Mouse (Mus musculus) MEL (cell line): ENCODE measurements around the gene Crlf3. TPM values are rescaled to one million over a fixed set of nuclear protein-coding genes. Genes with fewer than 3 reads are reported as not detected.

ENCODE experiments used
- DNase-seq: peaks from one replicate; pipeline ENCODE4 v3.0.0; 2011; ENCODE audit warnings: low read depth, low spot score
- H3K27ac ChIP-seq: 2 replicates; pipeline ENCODE4 v1.5.1; 2012; ENCODE audit warnings: low read depth, mild to moderate bottlenecking, control low read depth, low read length, moderate library complexity; ENCODE audit not compliant: control insufficient read depth
- H3K27me3 ChIP-seq, 2 experiments: fragments of 150-350 bp in 1 of 2; sonication (generic) in 1 of 2; 2 replicates each; pipeline ENCODE4 v1.6.1; 2012; ENCODE audit warnings: low read length in 2 of 2, mild to moderate bottlenecking in 2 of 2, improper control_type of control experiment in 1 of 2, moderate library complexity in 1 of 2; ENCODE audit not compliant: insufficient read depth in 2 of 2, control insufficient read depth in 1 of 2
- H3K36me3 ChIP-seq, 2 experiments: 2 replicates each; pipeline ENCODE4 v1.6.1; 2012 to 2014; ENCODE audit warnings: low read length in 2 of 2, improper control_type of control experiment in 1 of 2, inconsistent platforms in 1 of 2, mild to moderate bottlenecking in 1 of 2; ENCODE audit not compliant: insufficient read depth in 2 of 2, control insufficient read depth in 1 of 2
- H3K4me1 ChIP-seq, 2 experiments: fragments of 150-350 bp in 1 of 2; sonication (generic) in 1 of 2; 2 replicates each; pipeline ENCODE4 v1.6.1; 2012; ENCODE audit warnings: low read length in 2 of 2, improper control_type of control experiment in 1 of 2, mild to moderate bottlenecking in 1 of 2; ENCODE audit not compliant: insufficient read depth in 2 of 2, control insufficient read depth in 1 of 2
- H3K4me3 ChIP-seq, 2 experiments: fragments of 150-350 bp in 1 of 2; sonication (generic) in 1 of 2; 2 replicates each; pipeline ENCODE4 v1.5.1; 2012; ENCODE audit warnings: low read depth in 2 of 2, low read length in 2 of 2, mild to moderate bottlenecking in 2 of 2, moderate library complexity in 2 of 2, control low read depth in 1 of 2, improper control_type of control experiment in 1 of 2; ENCODE audit not compliant: control insufficient read depth in 1 of 2, insufficient read depth in 1 of 2
- H3K79me2 ChIP-seq: 2 replicates; pipeline ENCODE4 v1.6.1; 2012; ENCODE audit warnings: mild to moderate bottlenecking, low read length, moderate library complexity; ENCODE audit not compliant: control insufficient read depth, poor library complexity, insufficient read depth
- H3K9ac ChIP-seq: 2 replicates; pipeline ENCODE4 v1.6.1; 2012; ENCODE audit warnings: low read depth, mild to moderate bottlenecking, control low read depth, low read length, moderate library complexity; ENCODE audit not compliant: control insufficient read depth, poor library complexity, severe bottlenecking
- H3K9me3 ChIP-seq: fragments of 150-350 bp; sonication (generic); replicated peaks from 2 replicates; pipeline ENCODE4 v1.6.1; 2012; ENCODE audit warnings: mild to moderate bottlenecking, low read length, improper control_type of control experiment, moderate library complexity; ENCODE audit not compliant: insufficient read depth
- BHLHE40 ChIP-seq: IDR thresholded peaks from 2 replicates; pipeline ENCODE4 v1.6.1; 2012; ENCODE audit warnings: low read depth, mild to moderate bottlenecking, inconsistent platforms, low read length, improper control_type of control experiment, borderline replicate concordance
- CHD2 ChIP-seq: IDR thresholded peaks from 2 replicates; pipeline ENCODE4 v1.6.1; 2011; ENCODE audit warnings: low read length, improper control_type of control experiment
- CTCF ChIP-seq, 3 experiments: IDR thresholded peaks in 2 of 3; conservative IDR thresholded peaks in 1 of 3; 2 replicates each; pipeline ENCODE4 v1.5.1; 2011 to 2012; ENCODE audit warnings: low read length in 3 of 3, low read depth in 2 of 3, mild to moderate bottlenecking in 2 of 3, improper control_type of control experiment in 1 of 3, inconsistent platforms in 1 of 3, mixed read lengths in 1 of 3, moderate library complexity in 1 of 3; ENCODE audit not compliant: control insufficient read depth in 1 of 3, insufficient read depth in 1 of 3, poor library complexity in 1 of 3, severe bottlenecking in 1 of 3
- ELF1 ChIP-seq: IDR thresholded peaks from 2 replicates; pipeline ENCODE4 v1.6.1; 2014; ENCODE audit warnings: low read depth, mild to moderate bottlenecking, inconsistent platforms, low read length, improper control_type of control experiment, moderate library complexity
- ETS1 ChIP-seq: IDR thresholded peaks from 2 replicates; pipeline ENCODE4 v1.6.1; 2012; ENCODE audit warnings: low read depth, mild to moderate bottlenecking, inconsistent platforms, low read length, improper control_type of control experiment, moderate library complexity
- GABPA ChIP-seq: IDR thresholded peaks from 2 replicates; pipeline ENCODE4 v1.6.1; 2012; ENCODE audit warnings: low read depth, mild to moderate bottlenecking, inconsistent platforms, low read length, improper control_type of control experiment, moderate library complexity
- GATA1 ChIP-seq: IDR thresholded peaks from 2 replicates; pipeline ENCODE4 v1.6.1; 2011; ENCODE audit warnings: low read depth, low read length, improper control_type of control experiment
- HCFC1 ChIP-seq: IDR thresholded peaks from 2 replicates; pipeline ENCODE4 v1.6.1; 2012; ENCODE audit warnings: low read depth, mild to moderate bottlenecking, inconsistent platforms, low read length, improper control_type of control experiment, moderate library complexity
- KAT2A ChIP-seq: conservative IDR thresholded peaks from 2 replicates; pipeline ENCODE4 v1.6.1; 2012; ENCODE audit warnings: low read depth, low read length, improper control_type of control experiment, inconsistent platforms
- MAX ChIP-seq: IDR thresholded peaks from 2 replicates; pipeline ENCODE4 v1.6.1; 2011; ENCODE audit warnings: low read length, improper control_type of control experiment
- MAZ ChIP-seq: IDR thresholded peaks from 2 replicates; pipeline ENCODE4 v1.6.1; 2012; ENCODE audit warnings: low read depth, mild to moderate bottlenecking, inconsistent platforms, low read length, improper control_type of control experiment
- MXI1 ChIP-seq: IDR thresholded peaks from 2 replicates; pipeline ENCODE4 v1.6.1; 2011; ENCODE audit warnings: mild to moderate bottlenecking, low read depth, low read length, improper control_type of control experiment
- MYB ChIP-seq: IDR thresholded peaks from 2 replicates; pipeline ENCODE4 v1.6.1; 2011; ENCODE audit warnings: mild to moderate bottlenecking, low read depth, low read length, improper control_type of control experiment
- MYC ChIP-seq: IDR thresholded peaks from 2 replicates; pipeline ENCODE4 v1.6.1; 2011; ENCODE audit warnings: low read depth, mild to moderate bottlenecking, low read length, improper control_type of control experiment, moderate library complexity
- NELFE ChIP-seq: IDR thresholded peaks from 2 replicates; pipeline ENCODE4 v1.6.1; 2011; ENCODE audit warnings: low read depth, low read length, improper control_type of control experiment
- NRF1 ChIP-seq: IDR thresholded peaks from 2 replicates; pipeline ENCODE4 v1.6.1; 2014; ENCODE audit warnings: low read depth, mild to moderate bottlenecking, inconsistent platforms, low read length, improper control_type of control experiment, moderate library complexity; ENCODE audit not compliant: poor library complexity, insufficient read depth, severe bottlenecking
- POLR2A ChIP-seq, 2 experiments: IDR thresholded peaks; 2 replicates each; pipeline ENCODE4 v1.6.1; 2011 to 2012; ENCODE audit warnings: low read length in 2 of 2, mild to moderate bottlenecking in 2 of 2, control low read depth in 1 of 2, improper control_type of control experiment in 1 of 2, low read depth in 1 of 2, moderate library complexity in 1 of 2; ENCODE audit not compliant: control insufficient read depth in 1 of 2, insufficient read depth in 1 of 2, poor library complexity in 1 of 2
- POLR2AphosphoS2 ChIP-seq: IDR thresholded peaks from 2 replicates; pipeline ENCODE4 v1.6.1; 2011; ENCODE audit warnings: low read length, improper control_type of control experiment
- POLR2AphosphoS5 ChIP-seq: IDR thresholded peaks from 2 replicates; pipeline ENCODE4 v1.6.1; 2012; ENCODE audit warnings: low read depth, borderline replicate concordance, mild to moderate bottlenecking, inconsistent platforms, low read length, moderate library complexity, mixed read lengths
- RAD21 ChIP-seq: IDR thresholded peaks from 2 replicates; pipeline ENCODE4 v1.6.1; 2011; ENCODE audit warnings: mild to moderate bottlenecking, low read depth, low read length, improper control_type of control experiment
- RCOR1 ChIP-seq: IDR thresholded peaks from 2 replicates; pipeline ENCODE4 v1.6.1; 2012; ENCODE audit warnings: low read depth, mild to moderate bottlenecking, inconsistent platforms, low read length, improper control_type of control experiment
- SMC3 ChIP-seq: IDR thresholded peaks from 2 replicates; pipeline ENCODE4 v1.6.1; 2011; ENCODE audit warnings: low read depth, low read length, improper control_type of control experiment
- TAL1 ChIP-seq: IDR thresholded peaks from 2 replicates; pipeline ENCODE4 v1.6.1; 2012; ENCODE audit warnings: mild to moderate bottlenecking, inconsistent platforms, low read length, moderate library complexity, mixed read lengths
- TBP ChIP-seq: IDR thresholded peaks from 2 replicates; pipeline ENCODE4 v1.8.0; 2011; ENCODE audit warnings: low read depth, low read length, improper control_type of control experiment
- UBTF ChIP-seq: IDR thresholded peaks from 2 replicates; pipeline ENCODE4 v1.6.1; 2012; ENCODE audit warnings: low read depth, mild to moderate bottlenecking, inconsistent platforms, low read length, improper control_type of control experiment, moderate library complexity, borderline replicate concordance; ENCODE audit not compliant: insufficient read depth
- USF1 ChIP-seq: IDR thresholded peaks from 2 replicates; pipeline ENCODE4 v1.6.1; 2014; ENCODE audit warnings: low read depth, mild to moderate bottlenecking, inconsistent platforms, low read length, improper control_type of control experiment, moderate library complexity
- ZKSCAN1 ChIP-seq: IDR thresholded peaks from 2 replicates; pipeline ENCODE4 v1.6.1; 2012; ENCODE audit warnings: low read depth, mild to moderate bottlenecking, inconsistent platforms, low read length, improper control_type of control experiment, moderate library complexity
- ZMIZ1 ChIP-seq: IDR thresholded peaks from 2 replicates; pipeline ENCODE4 v1.6.1; 2012; ENCODE audit warnings: low read depth, mild to moderate bottlenecking, inconsistent platforms, low read length, improper control_type of control experiment, moderate library complexity
- ZNF384 ChIP-seq: IDR thresholded peaks from 2 replicates; pipeline ENCODE4 v1.6.1; 2012; ENCODE audit warnings: low read depth, mild to moderate bottlenecking, inconsistent platforms, low read length, improper control_type of control experiment
- polyA plus RNA-seq, 2 experiments: library from polyadenylated mRNA; stranded (reverse) in 1 of 2; unstranded in 1 of 2; fragments of >175 nt in 1 of 2; fragments of >200 nt in 1 of 2; gene quantifications; 2 replicates each; pipeline versions ENCODE4 v1.2.1 to v1.2.4; 2012; ENCODE audit warnings: low replicate concordance in 2 of 2, low read depth in 1 of 2; ENCODE audit not compliant: insufficient read length in 2 of 2, insufficient read depth in 1 of 2, missing spikeins in 1 of 2
- total RNA-seq: library from RNA; depleted of rRNA; stranded (reverse); fragments of 300-350 nt; gene quantifications from 2 replicates; pipeline ENCODE4 v1.2.3, GENCODE M21; 2012

Crlf3 gene
- total and polyA plus RNA-seq, 3 experiments: 71.7 to 107 TPM; not detected in 1

DNA sequence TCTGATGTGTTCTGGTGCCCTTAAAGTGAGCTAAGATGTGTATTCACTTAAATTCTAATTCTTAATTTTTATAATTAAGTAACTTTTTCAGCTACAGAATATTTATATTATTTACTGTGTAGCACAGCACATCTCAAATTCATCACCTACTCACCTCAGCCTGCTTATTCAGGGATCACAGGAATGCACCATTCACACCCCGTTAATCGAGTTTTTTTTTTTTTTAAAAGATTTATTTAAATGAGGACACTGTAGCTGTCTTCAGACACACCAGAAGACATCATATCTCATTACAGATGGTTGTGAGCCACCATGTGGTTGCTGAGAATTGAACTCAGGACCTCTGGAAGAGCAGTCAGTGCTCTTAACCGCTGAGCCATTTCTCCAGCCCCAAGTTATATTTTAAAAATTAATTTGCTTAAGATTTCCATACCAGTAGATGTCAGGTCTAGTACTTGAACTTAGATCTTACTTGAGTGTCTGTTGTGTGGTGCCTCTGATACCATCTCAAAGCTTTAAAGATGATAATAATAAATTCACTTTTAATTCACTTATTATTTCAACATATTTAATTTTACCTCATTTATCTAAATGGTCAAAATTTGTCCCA, 9.9 kb upstream of the Crlf3 start:
- Histone ChIP-seq H3K27me3 (no peaks in the 10 kb centered on the region), H3K36me3 (peaks cover 10 to 37% of the 10 kb centered on the region in 2 experiments), H3K79me2 (peaks cover 40% of the 10 kb centered on the region), H3K4me3 (peak overlapping the region; percentile 14 to 93; a peak in 3 of 4 replicates), H3K9me3 (no peaks in the 10 kb centered on the region), H3K27ac (no peak overlapping the region), H3K9ac (peak overlapping the region; percentile 96), H3K4me1 (peaks cover 15% of the 10 kb centered on the region in 2 experiments)
- no peak for DNase-seq
- TF ChIP-seq ZNF384 (peak; percentile 83), ETS1 (no peak), CHD2 (no peak), POLR2AphosphoS2 (no peak), HCFC1 (no peak), MAZ (no peak), RCOR1 (no peak), MYB (no peak), ELF1 (no peak), CTCF (IDR thresholded peaks at IDR 0.05 in 2 of 3, conservative IDR thresholded peaks at IDR 0.05 in 1 of 3; ENCODE audit: control insufficient read depth in 1 of 3, insufficient read depth in 1 of 3, low read depth in 2 of 3, low read length in 3 of 3, poor library complexity in 1 of 3, severe bottlenecking in 1 of 3) (no peak), ZKSCAN1 (no peak), GATA1 (0 out of 2 replicates have a peak, but pooled peaks have one; percentile 5), USF1 (no peak), NELFE (no peak), SMC3 (0 out of 2 replicates have a peak, but pooled peaks have one; percentile 4), MYC (no peak), MAX (no peak), BHLHE40 (no peak), TBP (peak; percentile 74), NRF1 (no peak)

DNA sequence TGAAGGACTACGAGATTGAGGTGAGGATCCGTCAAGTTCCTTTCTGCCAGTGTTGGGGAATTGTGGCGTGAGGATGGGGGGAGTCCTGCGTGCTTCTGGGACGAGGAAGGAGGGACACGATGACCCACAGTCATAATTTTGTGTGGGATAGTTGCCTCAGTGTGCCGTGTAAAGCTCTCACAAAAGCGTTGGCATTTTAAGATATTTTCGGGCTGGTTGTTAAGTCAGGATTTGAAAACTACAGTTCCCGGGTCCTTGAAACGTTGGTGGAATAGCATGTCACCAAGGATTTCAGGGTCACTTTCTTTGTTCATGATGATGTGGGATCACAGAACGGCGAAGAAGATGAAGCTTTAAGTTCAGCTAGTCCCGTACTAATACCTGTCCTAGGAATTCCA, 9.0 kb upstream of the Crlf3 start:
- peaks cover 3 to 42% of the 10 kb centered on the region in 2 experiments for H3K36me3 ChIP-seq
- H3K27ac ChIP-seq: peak overlapping the region; percentile 76
- DNase-seq: peak; percentile 70
- peak overlapping the region; percentile 93 to 95 for H3K4me3 ChIP-seq
- no peaks in the 10 kb centered on the region for H3K27me3 ChIP-seq
- H3K9ac ChIP-seq: peak overlapping the region; percentile 96
- H3K79me2 ChIP-seq: peaks cover 37% of the 10 kb centered on the region
- H3K4me1 ChIP-seq: peaks cover 19 to 21% of the 10 kb centered on the region in 2 experiments
- no peaks in the 10 kb centered on the region for H3K9me3 ChIP-seq
- TF ChIP-seq GABPA (no peak), BHLHE40 (no peak), POLR2AphosphoS2 (no peak), CHD2 (no peak), ZMIZ1 (no peak), TAL1 (no peak), POLR2AphosphoS5 (no peak), UBTF (0 out of 2 replicates have a peak, but pooled peaks have one; percentile 8), MYC (no peak), RAD21 (no peak), MYB (no peak), ETS1 (no peak), MXI1 (peak; percentile 60; the same call in 1 of the 2 replicates), MAZ (no peak), ZNF384 (0 out of 2 replicates have a peak, but pooled peaks have one; percentile 3), POLR2A (IDR thresholded peaks at IDR 0.05; ENCODE audit: control insufficient read depth in 1 of 2, insufficient read depth in 1 of 2, low read depth in 1 of 2, low read length in 2 of 2, poor library complexity in 1 of 2) (no peak), ZKSCAN1 (no peak), SMC3 (no peak), KAT2A (no peak), RCOR1 (no peak), CTCF (IDR thresholded peaks at IDR 0.05 in 2 of 3, conservative IDR thresholded peaks at IDR 0.05 in 1 of 3; ENCODE audit: control insufficient read depth in 1 of 3, insufficient read depth in 1 of 3, low read depth in 2 of 3, low read length in 3 of 3, poor library complexity in 1 of 3, severe bottlenecking in 1 of 3) (no peak), TBP (no peak)
